Mouse (Mus musculus) G1E (cell line): ENCODE measurements around the gene Rtl8a.
"Not testable (repeated sequence)": the region's sequence is repeated elsewhere in the genome, so short reads cannot be mapped to it uniquely, and the experiment has no call there.

ENCODE experiments used
- CTCF ChIP-seq: IDR thresholded peaks from 2 replicates; pipeline ENCODE4 v1.5.1; 2012; ENCODE audit warnings: low read depth, low read length, inconsistent platforms, mixed read lengths
- GATA2 ChIP-seq: IDR thresholded peaks from 2 replicates; pipeline ENCODE4 v1.6.1; 2012; ENCODE audit warnings: low read depth, low read length, inconsistent platforms, borderline replicate concordance

GRCm38 (mm10) chrX:53642604-53642979 is 890 bp downstream of the Rtl8a start:
- TF ChIP-seq GATA2, CTCF: not testable (repeated sequence)
